Mouse (Mus musculus) megakaryocyte, embryonic 14.5 days (primary cell): ENCODE results near the gene Cryge.

ENCODE experiments used
- FLI1 ChIP-seq: IDR thresholded peaks from 2 replicates; pipeline ENCODE4 v1.6.1; 2012; ENCODE audit warnings: low read length, inconsistent platforms, mixed read lengths
- GATA1 ChIP-seq: IDR thresholded peaks from 3 replicates; pipeline ENCODE4 v1.6.1; 2012; ENCODE audit warnings: mixed read lengths, low read length, inconsistent platforms, borderline replicate concordance

- TF ChIP-seq GATA1 (no peak), FLI1 (no peak)
Observed at GRCm38 (mm10) chr1:65096953-65097352, 46.0 kb upstream of the Cryge start.
